Mouse (Mus musculus) neural tube, embryonic 10.5 days (tissue): ENCODE data around the gene Zfp821.
A peak's percentile ranks its signal among the peaks of the same experiment; 100 is the strongest.

ENCODE experiments used
- DNase-seq: peaks from one replicate; pipeline ENCODE4 v3.0.0-alpha.2; 2017; ENCODE audit warnings: low spot score; ENCODE audit errors: extremely low spot score

Gene Zfp821

GRCm38 (mm10) chr8:109705320-109706075 lies at the start of gene Zfp821:
Zfp821 (plus strand) TSS chr8:109705546.
- DNase-seq, result peak; percentile 92

GRCm38 (mm10) chr8:109656860-109657259 lies 48.5 kb upstream of the Zfp821 start:
- DNase-seq, result no peak

- no peak for DNase-seq
These were observed 43.0 kb upstream of the Zfp821 start for GRCm38 (mm10) chr8:109662328-109662727.

- no peak for DNase-seq
These were observed 38.7 kb upstream of the Zfp821 start for GRCm38 (mm10) chr8:109666616-109667015.

GRCm38 (mm10) chr8:109672656-109673055 lies 32.7 kb upstream of the Zfp821 start:
- DNase-seq, result no peak

GRCm38 (mm10) chr8:109673596-109673995 lies 31.8 kb upstream of the Zfp821 start:
- DNase-seq, result no peak

- DNase-seq, result no peak
These were observed 29.3 kb upstream of the Zfp821 start for GRCm38 (mm10) chr8:109675896-109676643.

- no peak for DNase-seq
These were observed 23.8 kb upstream of the Zfp821 start for GRCm38 (mm10) chr8:109681535-109681934.

DNA sequence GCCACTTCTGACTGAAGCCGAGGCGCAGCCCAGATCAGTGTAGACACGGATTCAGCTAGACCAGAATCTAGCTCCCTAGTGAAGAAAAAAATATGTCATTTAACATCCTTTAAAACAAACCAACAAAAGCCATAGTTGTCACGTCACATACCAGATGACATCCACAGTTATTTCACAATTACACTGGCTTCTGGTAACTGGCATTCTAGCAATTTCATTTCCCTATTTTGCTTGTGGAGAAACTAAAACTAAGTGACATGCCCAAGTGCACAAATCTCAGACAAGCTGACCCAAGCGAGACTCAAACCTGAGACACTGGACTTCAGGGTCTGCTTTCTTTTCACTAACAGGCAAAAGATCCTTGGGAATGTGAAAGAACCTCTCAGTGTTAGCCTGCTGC lies 23.2 kb upstream of the Zfp821 start:
- DNase-seq, result no peak

DNA sequence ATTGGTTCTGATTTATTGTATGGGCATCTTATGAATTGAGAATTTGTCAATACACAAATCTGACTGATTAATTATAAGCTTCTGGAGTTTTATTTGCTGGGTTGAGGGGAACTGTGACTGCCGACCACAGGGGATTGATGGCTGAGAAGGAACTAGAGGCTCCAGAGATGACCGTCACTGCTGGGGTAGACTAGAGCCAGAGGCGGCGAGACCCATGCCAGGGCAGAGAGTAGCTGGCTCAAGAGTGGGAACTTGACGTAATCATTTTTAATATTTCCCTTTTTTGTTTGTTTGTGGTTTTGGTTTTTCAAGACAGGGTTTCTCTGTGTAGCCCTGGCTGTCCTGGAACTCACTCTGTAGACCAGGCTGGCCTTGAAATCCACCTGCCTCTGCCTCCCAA lies 18.1 kb upstream of the Zfp821 start:
- no peak for DNase-seq

DNA sequence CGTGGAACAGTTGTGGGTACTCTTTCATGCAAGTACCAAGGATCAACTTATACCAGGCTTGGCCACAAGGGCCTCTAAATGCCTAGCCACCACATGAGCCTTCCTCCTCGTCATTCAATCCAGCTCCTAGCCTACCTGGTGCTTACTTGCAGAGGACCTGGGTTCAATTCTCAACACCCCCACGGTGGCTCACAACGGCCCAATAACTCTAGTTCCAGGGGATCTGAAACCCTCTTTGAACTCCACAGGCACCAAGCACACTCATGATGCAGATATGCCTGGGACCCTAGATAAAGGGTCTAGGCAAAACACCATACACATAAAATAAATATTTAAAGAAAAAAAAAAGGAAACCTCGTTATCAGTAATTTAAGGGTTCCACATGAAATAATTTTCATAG lies 13.6 kb upstream of the Zfp821 start:
- peak; percentile 17 for DNase-seq

GRCm38 (mm10) chr8:109692443-109693145 lies 12.8 kb upstream of the Zfp821 start:
- DNase-seq, result no peak

DNA sequence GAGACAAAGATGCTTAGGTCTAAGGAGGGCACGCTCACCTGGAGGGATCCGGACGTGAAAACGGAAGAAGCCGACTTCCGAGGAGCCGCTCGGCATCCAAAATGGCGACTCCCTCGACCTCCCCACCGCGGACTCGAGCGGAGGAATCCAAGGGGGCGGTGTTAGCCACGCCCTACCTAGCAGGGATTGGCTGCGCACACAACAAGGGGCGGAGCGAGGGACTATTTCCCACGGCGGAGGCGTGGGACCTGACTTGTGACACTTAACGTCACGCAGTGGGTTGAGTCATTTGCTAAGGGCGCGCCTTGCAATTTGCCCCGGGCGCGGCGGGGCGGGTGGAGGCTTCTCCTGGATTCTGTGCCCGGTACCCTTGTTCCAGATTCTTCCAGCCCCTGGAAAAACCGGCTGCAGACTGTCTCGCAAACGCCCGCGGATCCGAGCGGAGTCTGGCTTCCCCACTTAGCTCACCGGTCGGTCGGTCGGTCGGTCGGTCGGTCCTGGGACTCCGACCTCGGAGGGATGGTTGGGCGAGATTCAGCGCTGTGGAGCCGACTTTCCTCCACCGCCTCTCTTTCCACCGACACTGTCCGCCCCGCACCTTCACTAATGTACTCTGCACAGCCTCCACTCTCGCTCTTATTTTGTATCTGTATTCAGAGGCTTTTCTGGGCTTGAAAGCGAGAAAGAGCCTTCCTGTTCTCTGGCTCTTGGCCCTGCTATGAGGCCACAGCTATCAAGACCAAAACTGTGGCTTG lies 12.0 kb upstream of the Zfp821 start, which contains the start of gene Ist1:
Gene Ist1, minus strand, starts transcription at position 115 of the 755 bp plus-strand sequence.
- peak; percentile 100 for DNase-seq

GRCm38 (mm10) chr8:109694154-109694553 lies 11.2 kb upstream of the Zfp821 start:
- DNase-seq, result no peak

DNA sequence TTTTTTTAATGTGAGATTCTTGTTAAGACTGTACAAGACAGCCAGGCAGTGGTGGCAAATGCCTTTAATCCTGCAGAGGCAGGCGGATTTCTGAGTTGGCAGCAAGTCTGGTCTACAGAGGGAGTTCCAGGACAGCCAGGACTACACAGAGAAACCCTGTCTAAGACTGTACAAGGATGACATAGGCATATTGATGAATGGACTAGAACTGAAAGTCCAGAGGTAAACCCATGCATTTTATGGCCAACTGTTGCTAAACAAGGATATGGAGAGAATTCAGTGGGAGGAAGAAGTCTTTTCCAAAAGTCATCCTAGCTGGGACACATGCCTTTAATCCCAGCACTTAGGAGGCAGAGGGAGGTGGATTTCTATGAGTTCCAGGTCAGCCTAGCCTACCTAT lies 7.6 kb upstream of the Zfp821 start:
- DNase-seq, result no peak

DNA sequence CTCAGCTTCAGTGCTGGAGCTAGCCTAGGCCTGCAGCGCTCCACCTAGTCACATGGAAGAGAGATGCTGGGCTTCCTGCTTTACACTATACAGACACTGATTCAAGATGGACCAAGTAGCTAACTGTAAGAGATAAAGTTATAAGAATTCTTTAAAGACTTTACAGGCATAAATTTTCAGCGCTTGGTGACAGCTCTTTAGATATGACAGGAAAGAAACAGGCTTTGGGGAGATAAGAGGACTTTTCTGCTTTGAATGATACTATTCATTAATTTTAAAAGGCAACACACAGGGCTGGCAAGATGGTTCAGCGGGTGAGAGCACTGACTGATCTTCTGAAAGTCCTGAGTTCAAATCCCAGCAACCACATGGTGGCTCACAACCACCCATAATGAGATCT lies 6.9 kb upstream of the Zfp821 start:
- DNase-seq, result no peak

- DNase-seq, result no peak
These were observed 604 bp upstream of the Zfp821 start for GRCm38 (mm10) chr8:109704565-109705319.

DNA sequence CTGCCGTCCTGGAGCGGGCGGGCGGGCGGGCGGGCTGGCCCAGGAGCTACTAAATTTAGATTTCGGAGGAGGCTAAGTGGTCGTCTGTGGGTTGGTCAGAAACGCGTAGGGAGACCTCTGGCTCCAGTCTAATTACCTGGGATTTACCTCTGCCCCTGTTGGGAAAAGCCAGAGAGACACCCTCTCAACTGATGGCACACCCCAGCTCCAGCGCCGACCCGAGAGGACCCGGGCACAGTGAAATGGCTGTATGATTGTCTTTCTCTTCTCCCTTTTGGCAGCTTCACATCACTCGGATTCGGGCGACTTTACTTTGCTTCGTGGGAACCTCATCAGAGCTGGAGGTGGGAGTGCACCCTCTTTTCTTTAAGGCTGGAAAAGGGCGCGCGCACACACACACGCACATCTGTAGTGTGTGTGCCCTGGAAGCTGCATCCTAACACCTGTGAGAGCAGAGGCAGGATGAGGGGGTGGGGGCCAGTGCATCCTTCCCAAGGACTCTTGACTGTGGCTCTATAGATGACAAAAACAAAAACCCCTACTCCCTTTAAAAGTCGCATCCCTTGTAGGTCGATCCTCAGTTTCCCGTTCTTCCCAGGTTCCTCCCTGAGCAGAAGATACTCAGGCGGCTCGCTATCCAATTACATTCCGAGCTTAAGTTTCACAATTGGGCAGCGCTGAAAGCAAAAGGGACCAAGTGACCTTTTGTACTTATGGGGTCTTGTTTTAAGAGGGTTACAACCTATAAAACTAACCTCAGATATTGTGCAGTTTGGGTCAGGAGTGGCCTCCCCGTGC lies 929 bp downstream of the Zfp821 start:
- peak; percentile 57 for DNase-seq

DNA sequence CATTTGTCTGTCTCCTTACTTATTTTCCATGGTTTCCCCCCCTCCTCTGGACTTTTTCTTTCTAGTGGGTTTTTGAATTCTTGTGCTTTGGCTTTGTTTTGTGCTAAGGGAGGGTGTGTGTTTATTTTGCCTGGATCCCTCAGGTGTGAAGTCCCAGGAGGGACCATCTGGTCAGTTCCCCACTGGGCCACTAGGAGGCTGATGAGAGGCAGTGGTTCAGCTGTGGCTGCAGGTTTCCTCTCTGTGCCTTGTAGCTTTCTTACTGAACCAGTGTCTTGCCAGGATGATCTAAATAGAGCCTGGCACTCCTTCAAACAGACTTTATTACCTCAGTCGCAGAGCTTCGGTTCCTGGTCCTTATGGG lies 1.5 kb downstream of the Zfp821 start:
- peak; percentile 77 for DNase-seq

DNA sequence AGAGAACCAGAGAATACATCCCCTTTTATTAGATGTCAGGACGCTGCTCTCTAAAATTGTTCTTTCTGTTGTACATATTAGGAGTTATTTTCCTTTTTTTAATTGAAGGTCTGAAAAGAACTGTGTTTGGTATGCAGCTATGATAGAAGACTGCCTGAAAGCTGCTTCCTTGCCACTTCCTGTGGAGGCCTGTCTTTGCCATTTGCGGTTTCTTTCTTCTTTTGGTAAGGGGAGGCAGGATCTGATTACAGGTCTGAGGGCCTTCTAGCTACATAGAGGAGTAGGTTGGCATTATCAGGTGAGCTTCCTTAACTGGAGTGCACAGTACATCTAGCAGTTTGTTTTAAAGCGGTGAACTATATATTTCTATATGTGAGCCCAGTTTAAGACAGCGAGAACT lies 2.6 kb downstream of the Zfp821 start:
- no peak for DNase-seq
